Mouse (Mus musculus) embryonic fibroblast, embryonic 13.5 days (primary cell): ENCODE measurements around the gene Higd1a. TPM values are rescaled to one million over a fixed set of nuclear protein-coding genes. Genes with fewer than 3 reads are reported as not detected.

Source experiments
- H3K27ac ChIP-seq: 2 replicates; pipeline ENCODE4 v1.5.1; 2012; ENCODE audit warnings: low read length, control low read depth, inconsistent platforms; ENCODE audit not compliant: insufficient read depth
- H3K4me1 ChIP-seq: 2 replicates; pipeline ENCODE4 v1.6.1; 2011; ENCODE audit warnings: low read length; ENCODE audit not compliant: control insufficient read depth, insufficient read depth
- H3K4me3 ChIP-seq: 2 replicates; pipeline ENCODE4 v1.5.1; 2011; ENCODE audit warnings: mild to moderate bottlenecking, control low read depth, low read length; ENCODE audit not compliant: insufficient read depth
- CTCF ChIP-seq: IDR thresholded peaks from 2 replicates; pipeline ENCODE4 v1.5.1; 2011; ENCODE audit warnings: mild to moderate bottlenecking, control low read depth, low read length, moderate library complexity, borderline replicate concordance; ENCODE audit not compliant: insufficient read depth
- POLR2A ChIP-seq: IDR thresholded peaks from 2 replicates; pipeline ENCODE4 v1.6.1; 2011; ENCODE audit warnings: low read depth, mild to moderate bottlenecking, control low read depth, low read length, moderate library complexity
- polyA plus RNA-seq: library from polyadenylated mRNA; stranded (reverse); fragments of >200 nt; gene quantifications from 2 replicates; pipeline ENCODE4 v1.2.4, GENCODE M21; 2011; ENCODE audit warnings: low read depth; ENCODE audit not compliant: missing spikeins, insufficient read length

Higd1a gene
- polyA plus RNA-seq, 1 experiment, result 101 TPM

GRCm38 (mm10) chr9:121810081-121810821, 47.9 kb downstream of the Higd1a start:
- no peak overlapping the region for H3K27ac ChIP-seq
- TF ChIP-seq CTCF, result no peak
- TF ChIP-seq POLR2A, result no peak
- no peak overlapping the region for H3K4me3 ChIP-seq
- no peaks in the 10 kb centered on the region for H3K4me1 ChIP-seq

- H3K27ac ChIP-seq, result no peak overlapping the region
- TF ChIP-seq CTCF, result no peak
- no peak for TF ChIP-seq POLR2A
- H3K4me3 ChIP-seq, result no peak overlapping the region
- H3K4me1 ChIP-seq, result peaks cover 5% of the 10 kb centered on the region; the same call in 1 of the 2 replicates
Measured at GRCm38 (mm10) chr9:121808511-121808910, 49.7 kb downstream of the Higd1a start.

DNA sequence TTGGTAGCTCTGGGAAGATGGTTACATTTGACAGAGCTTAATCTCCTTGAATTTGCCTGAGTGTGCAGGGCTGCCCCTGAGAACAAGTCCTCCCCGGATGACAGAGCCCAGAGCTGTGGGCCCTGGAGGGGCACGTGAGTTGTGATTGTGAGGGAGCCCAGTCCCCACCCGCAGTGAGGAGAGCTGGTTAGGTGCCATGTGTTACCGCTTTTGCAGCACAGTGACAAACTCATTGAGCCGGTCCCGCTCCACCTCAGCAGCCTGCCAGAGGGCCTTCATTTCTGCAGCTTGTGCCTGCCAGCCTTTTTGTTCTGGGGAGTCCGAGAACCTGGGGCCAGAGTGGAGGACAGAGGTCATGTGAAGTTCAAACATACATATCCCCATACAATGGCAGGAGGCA, 50.2 kb downstream of the Higd1a start:
- Histone ChIP-seq H3K27ac (no peak overlapping the region), H3K4me1 (peaks cover 9% of the 10 kb centered on the region), H3K4me3 (no peak overlapping the region)
- no peak for TF ChIP-seq POLR2A
- TF ChIP-seq CTCF, result no peak

DNA sequence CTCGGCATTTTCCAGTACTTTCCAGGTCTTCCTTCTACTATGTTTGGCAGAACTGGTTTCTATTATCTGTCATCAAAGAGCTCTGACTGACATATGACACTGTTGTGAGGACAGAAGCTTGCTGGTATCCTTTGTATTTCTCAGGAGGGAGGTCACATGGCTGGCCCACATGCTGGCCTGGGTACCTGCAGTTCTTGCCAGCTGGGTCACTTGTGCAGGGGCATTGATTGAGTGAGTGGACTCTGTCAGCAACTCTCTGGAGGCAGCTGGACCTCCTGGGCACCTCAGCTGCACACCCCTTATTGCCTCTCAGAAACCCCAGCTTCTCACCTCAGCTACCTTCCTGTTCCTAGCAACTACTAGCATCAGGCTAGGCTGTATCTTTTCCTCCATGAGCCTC, 50.6 kb downstream of the Higd1a start:
- Histone ChIP-seq H3K4me1 (peaks cover 12% of the 10 kb centered on the region), H3K4me3 (no peak overlapping the region), H3K27ac (no peak overlapping the region)
- TF ChIP-seq POLR2A (no peak), CTCF (no peak)

DNA sequence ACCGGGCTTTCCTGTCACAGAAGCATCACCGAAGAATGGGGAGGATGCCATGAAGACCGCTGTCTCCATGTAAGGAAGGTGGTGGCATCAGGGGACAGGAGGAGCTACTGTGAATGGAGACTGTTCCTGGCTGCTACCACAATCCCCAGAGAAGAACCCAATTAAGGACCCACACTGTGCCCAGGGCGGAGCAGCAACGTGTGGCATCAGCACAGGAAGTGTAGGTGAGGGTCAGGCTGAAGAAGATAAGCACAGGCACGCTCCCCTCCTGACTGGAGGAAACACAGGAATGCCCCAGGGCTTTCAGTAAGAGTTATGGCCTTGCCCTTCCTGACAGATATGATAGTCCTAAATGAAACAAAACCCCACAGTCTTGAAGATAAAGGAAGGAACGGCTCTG, 55.4 kb downstream of the Higd1a start:
- no peak for TF ChIP-seq POLR2A
- no peak for TF ChIP-seq CTCF
- Histone ChIP-seq H3K4me1 (peaks cover 12% of the 10 kb centered on the region), H3K4me3 (no peak overlapping the region), H3K27ac (no peak overlapping the region)

GRCm38 (mm10) chr9:121798887-121799520, 59.2 kb downstream of the Higd1a start:
- TF ChIP-seq POLR2A (no peak), CTCF (no peak)
- Histone ChIP-seq H3K4me3 (no peak overlapping the region), H3K27ac (no peak overlapping the region), H3K4me1 (peaks cover 12% of the 10 kb centered on the region)

Other genes with a start within 250 kb of the Higd1a start
- not detected in 2 replicates for gene Lyzl4, start 216.3 kb downstream of the Higd1a start, polyA plus RNA-seq
- 0.14 TPM in 1 of 2 replicates, not detected in the other for gene Vipr1, start 215.6 kb downstream of the Higd1a start, polyA plus RNA-seq
- 9.3 and 11.2 TPM in 2 replicates for gene Sec22c, start 152.9 kb downstream of the Higd1a start, polyA plus RNA-seq
- gene Ss18l2, start 148.0 kb downstream of the Higd1a start, polyA plus RNA-seq, result 46.9 and 59.7 TPM in 2 replicates
- 134 and 169 TPM in 2 replicates for gene Nktr, start 139.2 kb downstream of the Higd1a start, polyA plus RNA-seq
- 30.4 and 36.6 TPM in 2 replicates for gene Zfp651, start 99.0 kb downstream of the Higd1a start, polyA plus RNA-seq
- gene Klhl40, start 80.8 kb downstream of the Higd1a start, polyA plus RNA-seq, result not detected in 2 replicates
- gene Hhatl, start 65.9 kb downstream of the Higd1a start, polyA plus RNA-seq, result not detected in 2 replicates
- gene Ccdc13, start 18.9 kb downstream of the Higd1a start, polyA plus RNA-seq, result not detected in 2 replicates
- not detected in 2 replicates for gene Ackr2, start 40.0 kb upstream of the Higd1a start, polyA plus RNA-seq
- not detected in 2 replicates for gene Cyp8b1, start 57.9 kb upstream of the Higd1a start, polyA plus RNA-seq
- gene Fam198a, start 92.6 kb upstream of the Higd1a start, polyA plus RNA-seq, result 0.98 TPM in 1 of 2 replicates, not detected in the other
- gene Pomgnt2, start 138.7 kb upstream of the Higd1a start, polyA plus RNA-seq, result 6.2 and 7.6 TPM in 2 replicates